Mouse (Mus musculus): ENCODE measurements around the gene Ell. TPM values are rescaled to one million over a fixed set of nuclear protein-coding genes. Genes with fewer than 3 reads are reported as not detected.
"Not testable (repeated sequence)": the region's sequence is repeated elsewhere in the genome, so short reads cannot be mapped to it uniquely, and the experiment has no call there.

The Ell gene
- polyA plus RNA-seq, 1 experiment: 3.3 TPM

- TF ChIP-seq GATA1 (IDR thresholded peaks at IDR 0.05; ENCODE audit: low read length) (no peak), TAL1 (IDR thresholded peaks at IDR 0.05; ENCODE audit: low read length) (no peak)
- peaks cover 22% of the 10 kb centered on the region for H3K27me3 ChIP-seq (ENCODE audit: control insufficient read depth)
- H3K4me1 ChIP-seq (ENCODE audit: control insufficient read depth): peaks cover 78% of the 10 kb centered on the region
- peak overlapping the region; percentile 83 for H3K4me3 ChIP-seq (replicated peaks)
- H3K9me3 ChIP-seq (ENCODE audit: control insufficient read depth, low read length): no peaks in the 10 kb centered on the region
- H3K36me3 ChIP-seq (ENCODE audit: control insufficient read depth): peaks cover 54% of the 10 kb centered on the region
Measured at GRCm38 (mm10) chr8:70505698-70506327, 33.4 kb upstream of the Ell start.

- Histone ChIP-seq H3K4me3 (replicated peaks) (peak within 1 kb of the TSS; percentile 83), H3K27me3 (ENCODE audit: control insufficient read depth) (peaks cover 17% of the 10 kb centered on the region), H3K9me3 (ENCODE audit: control insufficient read depth, low read length) (no peaks in the 10 kb centered on the region), H3K36me3 (ENCODE audit: control insufficient read depth) (peaks cover 54% of the 10 kb centered on the region), H3K4me1 (ENCODE audit: control insufficient read depth) (peaks cover 75% of the 10 kb centered on the region)
- TF ChIP-seq TAL1 (IDR thresholded peaks at IDR 0.05; ENCODE audit: low read length) (no peak), GATA1 (IDR thresholded peaks at IDR 0.05; ENCODE audit: low read length) (no peak)
Measured at GRCm38 (mm10) chr8:70506328-70507026, 32.8 kb upstream of the Ell start, which contains the start of gene Rex1bd. Gene Rex1bd (minus strand): TSS chr8:70506752.

GRCm38 (mm10) chr8:70507027-70507393 lies 32.2 kb upstream of the Ell start:
- Histone ChIP-seq H3K36me3 (ENCODE audit: control insufficient read depth) (peaks cover 58% of the 10 kb centered on the region), H3K9me3 (ENCODE audit: control insufficient read depth, low read length) (no peaks in the 10 kb centered on the region), H3K27me3 (ENCODE audit: control insufficient read depth) (peaks cover 12% of the 10 kb centered on the region), H3K4me3 (replicated peaks) (peak overlapping the region; percentile 83), H3K4me1 (ENCODE audit: control insufficient read depth) (peaks cover 75% of the 10 kb centered on the region)
- TF ChIP-seq GATA1 (IDR thresholded peaks at IDR 0.05; ENCODE audit: low read length): no peak
- no peak for TF ChIP-seq TAL1 (IDR thresholded peaks at IDR 0.05; ENCODE audit: low read length)

- no peaks in the 10 kb centered on the region for H3K9me3 ChIP-seq (ENCODE audit: control insufficient read depth, low read length)
- TF ChIP-seq TAL1 (IDR thresholded peaks at IDR 0.05; ENCODE audit: low read length): no peak
- TF ChIP-seq GATA1 (IDR thresholded peaks at IDR 0.05; ENCODE audit: low read length): no peak
- H3K4me1 ChIP-seq (ENCODE audit: control insufficient read depth): peaks cover 78% of the 10 kb centered on the region
- H3K27me3 ChIP-seq (ENCODE audit: control insufficient read depth): no peaks in the 10 kb centered on the region
- H3K4me3 ChIP-seq (replicated peaks): peak overlapping the region; percentile 93
- peaks cover 70% of the 10 kb centered on the region for H3K36me3 ChIP-seq (ENCODE audit: control insufficient read depth)
Measured at GRCm38 (mm10) chr8:70509281-70509952, 29.8 kb upstream of the Ell start.

- TF ChIP-seq TAL1 (IDR thresholded peaks at IDR 0.05; ENCODE audit: low read length) (no peak), GATA1 (IDR thresholded peaks at IDR 0.05; ENCODE audit: low read length) (no peak)
- no peaks in the 10 kb centered on the region for H3K27me3 ChIP-seq (ENCODE audit: control insufficient read depth)
- H3K4me1 ChIP-seq (ENCODE audit: control insufficient read depth): peaks cover 69% of the 10 kb centered on the region
- H3K9me3 ChIP-seq (ENCODE audit: control insufficient read depth, low read length): no peaks in the 10 kb centered on the region
- H3K4me3 ChIP-seq (replicated peaks): peak within 1 kb of the TSS; percentile 93
- H3K36me3 ChIP-seq (ENCODE audit: control insufficient read depth): peaks cover 69% of the 10 kb centered on the region
Measured at GRCm38 (mm10) chr8:70510228-70510915, 28.9 kb upstream of the Ell start, which contains the start of gene Uba52. Gene Uba52 (minus strand): TSS chr8:70510801.

- H3K36me3 ChIP-seq (ENCODE audit: control insufficient read depth): peaks cover 73% of the 10 kb centered on the region
- peak overlapping the region; percentile 93 for H3K4me3 ChIP-seq (replicated peaks)
- not testable (repeated sequence) for H3K27me3 ChIP-seq (ENCODE audit: control insufficient read depth); H3K9me3 ChIP-seq (ENCODE audit: control insufficient read depth, low read length)
- H3K4me1 ChIP-seq (ENCODE audit: control insufficient read depth): peaks cover 63% of the 10 kb centered on the region
Measured at GRCm38 (mm10) chr8:70511174-70511573, 28.1 kb upstream of the Ell start.

- TF ChIP-seq GATA1 (IDR thresholded peaks at IDR 0.05; ENCODE audit: low read length) (no peak), TAL1 (IDR thresholded peaks at IDR 0.05; ENCODE audit: low read length) (no peak)
- Histone ChIP-seq H3K36me3 (ENCODE audit: control insufficient read depth) (peaks cover 79% of the 10 kb centered on the region), H3K9me3 (ENCODE audit: control insufficient read depth, low read length) (no peaks in the 10 kb centered on the region), H3K4me1 (ENCODE audit: control insufficient read depth) (peaks cover 62% of the 10 kb centered on the region), H3K4me3 (replicated peaks) (peak overlapping the region; percentile 93), H3K27me3 (ENCODE audit: control insufficient read depth) (no peaks in the 10 kb centered on the region)
Measured at GRCm38 (mm10) chr8:70511770-70512169, 27.5 kb upstream of the Ell start.

GRCm38 (mm10) chr8:70512253-70512903 lies 26.9 kb upstream of the Ell start:
- peak overlapping the region; percentile 93 for H3K4me3 ChIP-seq (replicated peaks)
- no peaks in the 10 kb centered on the region for H3K27me3 ChIP-seq (ENCODE audit: control insufficient read depth)
- TF ChIP-seq GATA1 (IDR thresholded peaks at IDR 0.05; ENCODE audit: low read length) (no peak), TAL1 (IDR thresholded peaks at IDR 0.05; ENCODE audit: low read length) (0 out of 3 replicates have a peak, but pooled peaks have one; percentile 3)
- peaks cover 60% of the 10 kb centered on the region for H3K4me1 ChIP-seq (ENCODE audit: control insufficient read depth)
- H3K36me3 ChIP-seq (ENCODE audit: control insufficient read depth): peaks cover 75% of the 10 kb centered on the region
- no peaks in the 10 kb centered on the region for H3K9me3 ChIP-seq (ENCODE audit: control insufficient read depth, low read length)

Measured in erythroblast, embryonic 14.5 days (primary cell).